Mouse (Mus musculus) midbrain, embryonic 10.5 days (tissue): ENCODE data around the gene Draxin. TPM values are rescaled to one million over a fixed set of nuclear protein-coding genes. Genes with fewer than 3 reads are reported as not detected.

Source experiments
- DNase-seq: peaks from one replicate; pipeline ENCODE4 v3.0.0-alpha.2; 2017; ENCODE audit warnings: low spot score
- H3K27ac ChIP-seq: fragments of 300-500 bp; sonication (generic); replicated peaks from 2 replicates; pipeline ENCODE4 v1.5.1; 2016; ENCODE audit warnings: mild to moderate bottlenecking
- H3K27me3 ChIP-seq: fragments of 300-500 bp; sonication (generic); 2 replicates; pipeline ENCODE4 v1.6.1; 2016; ENCODE audit warnings: low read depth, mild to moderate bottlenecking; ENCODE audit not compliant: poor library complexity, severe bottlenecking
- H3K36me3 ChIP-seq: fragments of 300-500 bp; sonication (generic); 2 replicates; pipeline ENCODE4 v1.6.1; 2016; ENCODE audit warnings: mild to moderate bottlenecking, moderate library complexity
- H3K4me1 ChIP-seq: fragments of 300-500 bp; sonication (generic); 2 replicates; pipeline ENCODE4 v1.6.1; 2016
- H3K4me3 ChIP-seq: fragments of 300-500 bp; sonication (generic); 2 replicates; pipeline ENCODE4 v1.5.1; 2016; ENCODE audit warnings: mild to moderate bottlenecking, moderate library complexity
- H3K9me3 ChIP-seq: fragments of 300-500 bp; sonication (generic); replicated peaks from 2 replicates; pipeline ENCODE4 v1.6.1; 2016; ENCODE audit warnings: mild to moderate bottlenecking
- WGBS: fragments of 180-500 bp; shearing (Covaris S2); methylation state at CpG from one replicate; pipeline ENCODE4 v1.1.7; 2016; 5-methylcytosine and 5-hydroxymethylcytosine counted together
- polyA plus RNA-seq: library from polyadenylated mRNA; unstranded; fragments of >200 nt; fragmentation: Nextera tagmentation; extraction: Ambion mirVana; gene quantifications from 2 replicates; pipeline ENCODE4 v1.2.1, GENCODE M21; 2016

Draxin gene
- polyA plus RNA-seq, 1 experiment from 2014 or later: 5.3 TPM

DNA sequence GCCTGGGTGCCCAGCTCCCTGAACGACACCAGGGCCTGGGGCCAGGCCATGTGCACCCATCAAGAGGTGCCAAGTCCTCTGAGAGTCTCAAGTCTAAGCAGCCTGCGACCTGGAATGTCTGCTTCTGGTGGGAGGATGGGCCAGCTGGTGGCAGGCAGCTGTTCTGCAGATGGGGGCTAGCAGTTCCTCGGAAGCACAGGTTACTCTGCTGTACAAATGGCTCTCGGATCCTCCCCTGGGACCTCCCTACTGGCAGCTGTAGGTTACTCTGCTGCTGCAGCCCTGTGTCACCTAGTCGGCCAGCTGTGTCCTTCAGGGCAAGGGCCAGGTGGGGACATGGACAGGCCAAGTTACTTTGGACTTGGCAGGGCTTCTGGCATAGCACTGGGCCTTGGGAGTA is 59.0 kb downstream of the Draxin start:
- no peak for DNase-seq
- H3K9me3 ChIP-seq: no peaks in the 10 kb centered on the region

DNA sequence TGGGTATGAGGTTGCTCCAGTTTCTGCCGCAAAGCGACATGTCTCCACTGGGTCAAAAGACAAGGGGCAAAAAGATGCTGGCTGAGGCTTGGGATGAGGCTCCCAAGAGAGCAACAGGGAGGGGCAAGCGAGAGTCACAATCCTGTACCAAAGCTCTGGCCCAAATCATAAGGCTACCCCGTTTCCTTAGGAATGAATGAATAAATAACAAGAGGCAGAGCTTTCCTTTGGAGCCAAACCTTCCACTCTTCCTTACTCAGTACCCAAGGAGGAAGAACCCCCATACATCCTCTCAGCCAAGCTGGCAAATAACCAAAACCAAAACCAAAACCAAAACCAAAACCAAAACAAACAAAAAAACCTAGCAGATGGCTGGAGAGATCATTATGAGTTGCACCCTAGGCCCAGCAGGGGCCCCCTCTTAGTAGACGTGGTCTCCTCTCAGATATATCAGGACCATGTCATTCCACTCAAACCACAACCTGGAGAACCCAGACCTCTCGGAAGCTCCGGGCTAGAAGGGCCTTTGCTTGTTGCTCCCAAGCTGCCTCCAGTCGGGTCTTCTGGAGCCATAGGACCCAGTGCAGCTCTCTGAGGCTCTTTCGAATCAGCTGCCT is 60.8 kb downstream of the Draxin start:
- H3K27me3 ChIP-seq: peaks cover 8% of the 10 kb centered on the region
- peaks cover 27% of the 10 kb centered on the region for H3K4me1 ChIP-seq
- DNase-seq: no peak
- no peak overlapping the region for H3K4me3 ChIP-seq
- no peaks in the 10 kb centered on the region for H3K36me3 ChIP-seq
- H3K27ac ChIP-seq: no peak overlapping the region
- WGBS: 80% methylated on average over 9 of the region's 9 CpGs
- H3K9me3 ChIP-seq: no peaks in the 10 kb centered on the region

More for the DNA sequence above, 59.0 kb downstream of the Draxin start:
- WGBS: 76% methylated on average over 5 of the region's 5 CpGs
- peaks cover 6% of the 10 kb centered on the region; the same call in 1 of the 2 replicates for H3K27me3 ChIP-seq
- H3K27ac ChIP-seq: no peak overlapping the region
- H3K4me3 ChIP-seq: no peak overlapping the region
- no peaks in the 10 kb centered on the region for H3K36me3 ChIP-seq
- H3K4me1 ChIP-seq: peaks cover 18% of the 10 kb centered on the region

DNA sequence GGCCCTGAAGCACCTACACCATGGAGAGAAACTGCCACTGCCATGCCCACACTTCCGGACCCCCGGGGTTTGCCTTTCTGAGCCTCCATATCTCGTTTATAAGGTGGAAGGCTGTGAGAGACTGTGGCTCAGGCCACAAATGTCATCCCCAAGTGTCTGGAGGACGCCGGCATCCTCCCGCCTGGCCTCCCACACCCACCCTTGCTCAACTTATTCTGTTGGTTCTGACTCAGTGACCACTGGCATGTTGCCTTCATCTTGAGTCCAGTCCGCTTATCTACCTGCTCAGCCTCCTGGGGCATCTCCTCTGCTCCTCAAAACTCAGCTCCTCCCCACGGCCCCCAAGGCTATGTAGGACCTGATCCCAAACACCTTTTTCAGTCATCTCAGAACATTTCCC is 63.2 kb downstream of the Draxin start:
- Histone ChIP-seq H3K4me3 (no peak overlapping the region), H3K9me3 (no peaks in the 10 kb centered on the region), H3K27ac (no peak overlapping the region), H3K27me3 (peaks cover 12% of the 10 kb centered on the region), H3K36me3 (no peaks in the 10 kb centered on the region), H3K4me1 (peaks cover 31% of the 10 kb centered on the region)
- no peak for DNase-seq
- WGBS: 86% methylated on average over 8 of the region's 8 CpGs

DNA sequence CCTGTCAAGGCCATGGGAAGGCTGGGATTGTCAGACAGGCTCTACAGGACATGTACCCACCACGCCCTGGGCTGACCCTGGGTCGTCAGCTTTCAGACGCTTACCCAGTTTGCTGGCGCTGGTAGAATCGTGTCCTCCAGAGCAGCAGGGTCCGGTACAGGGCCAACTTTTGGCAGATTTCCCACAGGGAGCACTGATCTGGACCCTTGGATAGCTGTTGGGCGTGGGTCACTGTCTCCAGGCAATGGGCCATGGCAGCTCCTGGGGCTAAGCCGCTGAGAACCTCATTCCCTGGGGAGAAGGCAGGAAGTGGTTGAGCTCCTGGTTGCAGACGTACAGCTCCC is 64.1 kb downstream of the Draxin start:
- H3K4me1 ChIP-seq: peaks cover 31% of the 10 kb centered on the region
- DNase-seq: no peak
- H3K9me3 ChIP-seq: no peaks in the 10 kb centered on the region
- no peak overlapping the region for H3K4me3 ChIP-seq
- 46% methylated on average over 9 of the region's 9 CpGs for WGBS
- H3K27me3 ChIP-seq: peaks cover 12% of the 10 kb centered on the region
- 0 out of 2 replicates have a peak overlapping the region, but pooled peaks have one; percentile 1 for H3K27ac ChIP-seq
- H3K36me3 ChIP-seq: no peaks in the 10 kb centered on the region

DNA sequence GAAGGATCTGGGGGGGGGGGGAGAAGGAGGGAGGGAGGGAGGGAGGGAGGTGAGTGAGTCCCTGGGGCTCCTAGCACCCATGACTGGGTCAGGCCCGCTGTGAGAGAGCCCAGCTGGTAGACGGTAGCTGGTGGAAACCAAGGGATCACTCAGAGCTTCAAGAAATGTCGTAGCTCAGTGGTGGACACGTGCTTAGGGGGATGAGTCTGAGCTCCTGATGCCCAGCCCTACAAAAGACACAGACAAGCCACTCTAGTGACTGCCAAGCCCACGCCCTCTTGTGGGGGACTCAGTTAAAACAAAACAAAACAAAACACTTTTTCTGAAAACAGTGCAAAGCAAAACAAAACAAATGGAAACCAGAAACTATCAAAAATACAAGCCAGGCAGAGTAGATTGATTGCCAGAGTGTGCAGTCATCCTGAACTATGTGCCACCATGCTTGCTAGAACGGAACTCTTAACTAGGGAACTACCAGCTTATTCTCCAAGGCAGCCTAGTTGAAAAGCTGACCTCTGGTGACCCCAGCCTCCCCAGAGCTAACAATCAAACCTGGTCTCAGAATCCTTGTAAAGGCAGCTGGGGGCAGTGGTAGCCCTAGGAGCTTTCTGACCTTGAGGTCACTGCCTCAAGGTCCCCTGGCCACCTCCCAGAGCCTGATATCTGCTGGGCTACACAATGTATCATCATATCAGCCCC is 64.6 kb downstream of the Draxin start:
- H3K27me3 ChIP-seq: peaks cover 12% of the 10 kb centered on the region
- H3K36me3 ChIP-seq: no peaks in the 10 kb centered on the region
- H3K4me1 ChIP-seq: peaks cover 30% of the 10 kb centered on the region
- no peak overlapping the region for H3K4me3 ChIP-seq
- no peak for DNase-seq
- 0 out of 2 replicates have a peak overlapping the region, but pooled peaks have one; percentile 1 for H3K27ac ChIP-seq
- WGBS: 38% methylated on average over 6 of the region's 6 CpGs
- H3K9me3 ChIP-seq: no peaks in the 10 kb centered on the region

DNA sequence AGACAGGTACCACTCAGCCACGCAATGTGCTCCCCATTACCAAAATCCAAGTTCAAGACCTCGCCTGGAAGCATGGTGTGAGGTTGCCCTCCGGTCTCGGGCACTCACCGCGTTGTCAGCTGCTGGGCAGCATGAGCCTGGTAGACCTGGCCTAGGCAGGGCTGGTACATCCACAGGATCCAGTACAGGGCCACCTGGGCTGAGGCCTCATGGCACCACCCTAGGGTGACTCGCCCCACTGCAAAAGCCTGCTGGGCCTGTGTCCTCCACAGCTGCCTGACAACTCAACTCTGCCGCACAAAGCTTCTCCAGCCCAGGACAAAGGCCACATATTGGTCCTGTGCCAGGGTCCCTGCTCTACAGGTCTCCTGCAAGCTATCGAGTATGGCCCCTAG is 69.4 kb downstream of the Draxin start:
- H3K27ac ChIP-seq: no peak overlapping the region
- peaks cover 6% of the 10 kb centered on the region; the same call in 1 of the 2 replicates for H3K27me3 ChIP-seq
- H3K4me3 ChIP-seq: no peak overlapping the region
- DNase-seq: no peak
- H3K9me3 ChIP-seq: no peaks in the 10 kb centered on the region
- H3K4me1 ChIP-seq: peaks cover 22% of the 10 kb centered on the region
- peaks cover 31% of the 10 kb centered on the region for H3K36me3 ChIP-seq
- 89% methylated on average over 9 of the region's 9 CpGs for WGBS

DNA sequence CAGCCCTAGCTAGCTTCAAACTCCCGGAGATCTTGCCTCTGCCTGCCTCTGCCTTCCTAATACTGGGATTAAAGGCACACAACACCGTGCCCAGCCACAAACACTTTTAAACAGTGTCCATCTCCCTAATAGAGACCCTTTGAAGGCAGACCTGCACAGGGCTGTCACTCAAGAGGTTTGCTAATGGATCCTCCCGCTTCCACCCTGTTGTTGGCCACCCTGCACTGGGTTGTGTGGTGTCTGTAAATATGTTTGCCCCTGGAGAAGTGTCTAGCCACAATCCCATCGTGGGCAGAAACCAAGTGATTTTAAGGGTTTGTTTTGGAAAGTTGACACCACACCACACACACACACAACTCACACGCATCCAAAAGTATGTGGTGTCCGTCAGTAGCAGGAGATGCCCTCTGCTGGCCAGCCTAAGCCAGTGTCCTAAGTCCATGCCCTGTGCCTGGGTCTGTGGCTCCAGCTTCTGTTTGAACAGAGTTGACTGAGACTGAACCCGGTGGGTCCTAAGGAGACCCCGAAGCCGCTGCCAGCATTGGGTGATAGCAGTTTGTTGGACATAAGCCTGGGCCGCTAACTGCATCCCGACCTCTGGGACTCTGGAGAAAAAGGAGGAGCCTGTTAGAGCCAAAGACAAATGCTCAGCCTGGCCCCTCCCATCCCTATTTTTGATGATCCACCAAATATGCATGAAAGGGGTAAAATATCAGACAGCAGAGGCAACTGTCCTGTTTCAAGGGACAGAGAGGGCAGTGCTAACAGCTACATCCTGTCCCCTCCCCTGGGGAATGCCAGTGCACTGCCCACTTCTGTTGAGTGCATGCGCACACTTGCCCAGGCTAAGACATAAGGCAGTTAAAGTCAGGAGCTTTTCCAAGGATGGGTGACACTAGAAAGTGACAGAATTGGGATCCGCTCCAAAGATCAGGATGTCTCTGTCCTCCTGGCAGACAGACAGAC is 70.1 kb downstream of the Draxin start:
- no peak overlapping the region for H3K4me3 ChIP-seq
- no peaks in the 10 kb centered on the region for H3K9me3 ChIP-seq
- H3K27me3 ChIP-seq: peaks cover 6% of the 10 kb centered on the region; the same call in 1 of the 2 replicates
- no peak overlapping the region for H3K27ac ChIP-seq
- no peak for DNase-seq
- 53% methylated on average over 13 of the region's 13 CpGs for WGBS
- peaks cover 15% of the 10 kb centered on the region for H3K4me1 ChIP-seq
- H3K36me3 ChIP-seq: peaks cover 38% of the 10 kb centered on the region

DNA sequence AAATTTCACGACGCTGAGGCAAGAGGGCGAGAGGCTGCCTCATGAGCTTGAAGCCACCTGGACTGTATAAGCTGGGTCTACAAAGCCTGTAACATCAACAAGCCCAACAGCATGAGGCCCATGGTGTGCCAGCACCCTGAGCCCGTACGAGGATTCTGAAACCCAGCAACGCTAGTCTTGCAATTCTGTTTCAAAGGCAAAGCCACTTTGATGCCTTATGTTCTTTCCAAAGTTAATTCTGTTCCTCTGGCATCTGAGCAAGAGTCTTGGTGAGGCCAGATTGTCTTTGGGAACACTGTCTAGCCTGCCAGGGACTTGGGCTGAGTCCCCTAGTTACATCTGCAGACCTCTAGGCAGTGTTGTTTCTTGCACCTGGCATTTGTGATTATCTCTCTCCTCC is 71.5 kb downstream of the Draxin start:
- H3K27ac ChIP-seq: no peak overlapping the region
- DNase-seq: no peak
- H3K9me3 ChIP-seq: no peaks in the 10 kb centered on the region
- H3K36me3 ChIP-seq: peaks cover 51% of the 10 kb centered on the region
- H3K27me3 ChIP-seq: no peaks in the 10 kb centered on the region
- 92% methylated on average over 6 of the region's 6 CpGs for WGBS
- H3K4me1 ChIP-seq: peaks cover 6% of the 10 kb centered on the region; the same call in 1 of the 2 replicates
- H3K4me3 ChIP-seq: no peak overlapping the region

DNA sequence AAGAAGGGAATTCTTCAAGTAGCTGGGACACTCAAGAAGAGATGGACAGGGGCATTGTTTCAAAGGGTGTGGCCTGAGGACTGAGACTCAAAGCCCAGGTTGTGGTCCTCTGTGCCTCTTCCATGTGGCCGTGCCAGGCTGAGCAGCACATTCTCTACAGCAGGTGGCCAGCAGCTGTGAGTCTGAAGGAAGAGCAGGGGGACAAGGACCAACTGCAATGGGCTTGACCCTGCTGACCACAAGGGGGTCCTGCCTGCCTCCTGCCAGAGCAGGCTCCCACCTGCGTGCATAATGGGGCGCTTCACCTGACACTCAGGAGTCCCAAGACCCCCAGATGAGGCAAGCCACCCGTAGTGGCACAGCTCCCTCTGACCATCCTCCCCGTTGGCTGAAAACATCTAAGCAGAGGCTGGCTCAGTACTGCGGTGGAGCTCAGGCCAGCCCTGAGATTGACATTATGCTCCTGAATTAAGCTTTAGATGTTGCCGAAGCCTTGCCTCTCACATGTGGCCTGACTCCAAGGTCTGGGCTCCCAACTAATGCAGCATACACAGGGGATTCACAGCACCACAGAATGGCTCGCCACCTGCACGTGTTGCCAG is 72.2 kb downstream of the Draxin start:
- DNase-seq: no peak
- Histone ChIP-seq H3K4me1 (peaks cover 6% of the 10 kb centered on the region; the same call in 1 of the 2 replicates), H3K4me3 (no peak overlapping the region), H3K27ac (no peak overlapping the region), H3K27me3 (no peaks in the 10 kb centered on the region), H3K9me3 (no peaks in the 10 kb centered on the region), H3K36me3 (peaks cover 58% of the 10 kb centered on the region)
- WGBS: 92% methylated on average over 9 of the region's 9 CpGs

DNA sequence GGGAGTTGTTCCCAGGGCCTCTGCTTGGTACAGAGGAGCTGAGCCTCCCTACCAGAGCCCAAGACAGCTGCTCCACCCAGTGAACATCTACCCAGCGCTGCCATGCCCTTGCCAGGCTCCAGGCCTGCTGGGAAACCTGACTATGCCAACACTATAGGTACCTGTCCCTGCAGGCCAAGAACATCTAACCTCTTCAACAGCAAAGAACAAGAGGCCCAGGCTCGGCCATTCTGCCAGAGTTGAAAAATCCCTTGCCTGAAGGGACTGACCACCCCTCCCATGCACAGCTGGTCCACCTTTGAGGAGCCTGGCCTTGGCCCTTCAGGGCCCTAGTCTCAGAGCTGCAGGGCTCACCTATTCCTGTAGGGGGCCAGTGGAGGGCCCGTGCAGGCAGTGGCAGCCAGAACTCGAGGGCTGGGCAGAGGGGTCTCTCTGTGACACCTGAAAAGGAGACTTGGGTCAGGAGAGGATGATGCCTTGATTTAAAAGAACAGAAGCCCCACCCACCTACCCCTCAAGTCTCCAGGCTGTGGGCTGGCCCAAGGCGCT is 72.8 kb downstream of the Draxin start:
- H3K27ac ChIP-seq: no peak overlapping the region
- H3K27me3 ChIP-seq: no peaks in the 10 kb centered on the region
- H3K36me3 ChIP-seq: peaks cover 64% of the 10 kb centered on the region
- WGBS: 76% methylated on average over 5 of the region's 5 CpGs
- peaks cover 6% of the 10 kb centered on the region; the same call in 1 of the 2 replicates for H3K4me1 ChIP-seq
- H3K4me3 ChIP-seq: no peak overlapping the region
- DNase-seq: no peak
- H3K9me3 ChIP-seq: no peaks in the 10 kb centered on the region

DNA sequence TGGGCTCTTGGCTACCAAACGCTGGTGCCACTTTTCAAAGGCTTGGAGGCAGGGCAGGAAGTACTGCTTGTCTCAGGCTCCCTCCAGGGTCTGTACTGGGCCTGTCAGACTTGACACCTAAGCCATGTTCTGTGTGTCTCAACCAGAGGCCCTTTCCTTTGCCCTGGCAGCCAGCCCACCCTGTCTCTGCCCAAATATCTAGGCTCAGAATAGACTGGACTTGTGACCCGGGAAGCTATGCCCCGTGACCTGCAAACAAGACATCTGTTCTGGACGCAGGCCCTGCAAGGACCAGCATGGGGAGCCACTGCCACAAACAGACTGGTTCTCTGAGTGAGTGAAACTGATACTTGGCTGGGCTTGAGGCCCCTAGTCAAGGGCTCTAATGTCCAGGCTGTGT is 73.7 kb downstream of the Draxin start:
- Histone ChIP-seq H3K36me3 (peaks cover 73% of the 10 kb centered on the region), H3K4me3 (no peak overlapping the region), H3K27ac (no peak overlapping the region), H3K4me1 (peaks cover 6% of the 10 kb centered on the region; the same call in 1 of the 2 replicates), H3K27me3 (no peaks in the 10 kb centered on the region), H3K9me3 (no peaks in the 10 kb centered on the region)
- WGBS: 83% methylated on average over 4 of the region's 4 CpGs
- DNase-seq: no peak

DNA sequence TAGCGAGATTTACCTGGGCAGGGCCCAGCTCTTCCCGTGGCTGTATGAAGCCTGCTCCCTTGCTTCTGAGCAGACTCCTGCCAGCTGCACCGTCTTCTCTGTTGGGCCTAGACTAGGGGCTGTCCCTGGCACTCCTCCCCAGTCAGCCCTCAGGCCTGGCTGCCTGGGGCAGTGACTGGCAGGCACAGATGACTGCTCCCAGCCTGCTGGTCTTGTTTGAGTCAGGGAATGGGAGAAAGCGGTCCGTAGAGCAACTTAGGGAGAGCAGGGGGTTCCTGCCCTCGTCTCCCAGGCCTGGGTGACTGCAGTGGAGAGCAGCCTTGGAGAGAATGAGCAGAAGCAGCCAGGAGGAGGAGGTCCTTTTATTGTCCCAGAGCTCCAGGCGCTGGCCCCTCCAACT is 74.3 kb downstream of the Draxin start:
- Histone ChIP-seq H3K27ac (no peak overlapping the region), H3K4me3 (no peak overlapping the region), H3K4me1 (peaks cover 6% of the 10 kb centered on the region; the same call in 1 of the 2 replicates), H3K27me3 (no peaks in the 10 kb centered on the region), H3K9me3 (no peaks in the 10 kb centered on the region), H3K36me3 (peaks cover 79% of the 10 kb centered on the region)
- no peak for DNase-seq
- 90% methylated on average over 7 of the region's 7 CpGs for WGBS
